17 mouse cellular contexts compared by ENCODE assay signal in the genomic region with DNA sequence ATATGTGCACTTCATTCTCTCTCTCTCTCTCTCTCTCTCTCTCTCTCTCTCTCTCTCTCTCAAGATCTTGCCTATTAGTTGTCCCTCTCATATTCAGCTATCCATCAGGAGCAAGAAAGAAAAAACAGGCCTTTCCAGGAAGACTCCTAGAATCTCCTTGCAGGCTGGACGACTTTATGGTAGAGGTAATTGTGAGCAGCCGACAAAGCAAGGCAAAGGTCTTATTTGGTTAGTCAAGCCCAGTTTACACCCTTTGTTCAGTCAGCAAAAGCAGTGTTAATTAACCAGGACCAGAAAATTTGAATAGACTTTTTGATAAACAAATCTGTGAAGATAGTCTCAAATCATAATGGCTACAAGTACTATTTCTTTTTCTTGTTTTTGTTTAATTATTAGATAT.
"Had no signal": no experiment of that assay in that cellular context is flagged by ENCODE, and none has a peak within 500 bp of the region (broad histone marks: within the 10 kb centered on the region; RNA-seq: fewer than 3 reads in every experiment).

No protein-coding gene starts in this region.

- ATAC-seq: hindbrain, postnatal 0 days; liver, embryonic 12.5 days had no signal

- H3K27ac ChIP-seq: hindbrain, postnatal 0 days; kidney, postnatal 0 days; limb, embryonic 15.5 days; liver, embryonic 12.5 days; midbrain, embryonic 10.5 days; neural tube, embryonic 15.5 days had no signal

- H3K4me2 ChIP-seq: limb, embryonic 15.5 days; liver, embryonic 12.5 days; lung, embryonic 14.5 days; neural tube, embryonic 15.5 days had no signal

- H3K27me3 ChIP-seq: limb, embryonic 15.5 days; liver, embryonic 12.5 days; neural tube, embryonic 15.5 days had no signal

- H3K36me3 ChIP-seq: limb, embryonic 15.5 days; liver, embryonic 12.5 days; midbrain, embryonic 10.5 days; neural tube, embryonic 15.5 days had no signal

- H3K9ac ChIP-seq: limb, embryonic 15.5 days; liver, embryonic 12.5 days; lung, embryonic 14.5 days; neural tube, embryonic 15.5 days had no signal

- H3K4me3 ChIP-seq: limb, embryonic 15.5 days; liver, embryonic 12.5 days; midbrain, embryonic 10.5 days; myocyte; neural tube, embryonic 15.5 days had no signal

- DNase-seq: kidney, adult 18-20 months; layer of hippocampus, postnatal 36 days; lung, embryonic 14.5 days; lung, postnatal 10 days; lung, postnatal 4 days; midbrain, embryonic 14.5 days; right cerebral cortex, adult 18-20 months; right cerebral cortex, postnatal 25 days; thymus, adult 18-20 months; thymus, postnatal 25 days had no signal

- H3K9me3 ChIP-seq: limb, embryonic 15.5 days; liver, embryonic 12.5 days; midbrain, embryonic 10.5 days; neural tube, embryonic 15.5 days had no signal
